Mouse (Mus musculus) heart, embryonic 12.5 days (tissue): ENCODE data around the gene Cbx6. TPM values are rescaled to one million over a fixed set of nuclear protein-coding genes. Genes with fewer than 3 reads are reported as not detected.

ENCODE experiments used
- ATAC-seq: fragments of 200-750 bp; cut with Nextera tagmentation; 2 replicates; pipeline ENCODE4 v1.8.0; 2017; ENCODE audit warnings: moderate TSS enrichment, moderate library complexity; ENCODE audit not compliant: insufficient number of reproducible peaks, low FRiP score
- H3K27ac ChIP-seq: fragments of 300-500 bp; sonication (generic); 2 replicates; pipeline ENCODE4 v1.5.1; 2016; ENCODE audit warnings: mild to moderate bottlenecking, moderate library complexity; ENCODE audit not compliant: poor library complexity, severe bottlenecking
- H3K27me3 ChIP-seq: fragments of 300-500 bp; sonication (generic); replicated peaks from 2 replicates; pipeline ENCODE4 v1.6.1; 2016; ENCODE audit warnings: mild to moderate bottlenecking, moderate library complexity
- H3K36me3 ChIP-seq: fragments of 300-500 bp; sonication (generic); 2 replicates; pipeline ENCODE4 v1.6.1; 2016; ENCODE audit warnings: mild to moderate bottlenecking, moderate library complexity
- H3K4me1 ChIP-seq: fragments of 300-500 bp; sonication (generic); replicated peaks from 2 replicates; pipeline ENCODE4 v1.6.1; 2016; ENCODE audit warnings: mild to moderate bottlenecking
- H3K4me2 ChIP-seq: fragments of 300-500 bp; sonication (generic); 2 replicates; pipeline ENCODE4 v1.6.1; 2016; ENCODE audit warnings: mild to moderate bottlenecking, moderate library complexity
- H3K4me3 ChIP-seq: fragments of 300-500 bp; sonication (generic); 2 replicates; pipeline ENCODE4 v1.5.1; 2016; ENCODE audit warnings: mild to moderate bottlenecking
- H3K9ac ChIP-seq: fragments of 300-500 bp; sonication (generic); 2 replicates; pipeline ENCODE4 v1.6.1; 2016; ENCODE audit warnings: mild to moderate bottlenecking, moderate library complexity
- H3K9me3 ChIP-seq: fragments of 300-500 bp; sonication (generic); replicated peaks from 2 replicates; pipeline ENCODE4 v1.6.1; 2016; ENCODE audit warnings: mild to moderate bottlenecking, moderate library complexity
- WGBS: fragments of 180-500 bp; shearing (Covaris S2); methylation state at CpG from one replicate; pipeline ENCODE4 v1.1.7; 2016; 5-methylcytosine and 5-hydroxymethylcytosine counted together
- polyA plus RNA-seq: library from polyadenylated mRNA; unstranded; fragments of >200 nt; fragmentation: Nextera tagmentation; extraction: Ambion mirVana; gene quantifications from 2 replicates; pipeline ENCODE4 v1.2.1, GENCODE M21; 2016

The Cbx6 gene
- polyA plus RNA-seq: 34.5 and 38.0 TPM in 2 replicates

DNA sequence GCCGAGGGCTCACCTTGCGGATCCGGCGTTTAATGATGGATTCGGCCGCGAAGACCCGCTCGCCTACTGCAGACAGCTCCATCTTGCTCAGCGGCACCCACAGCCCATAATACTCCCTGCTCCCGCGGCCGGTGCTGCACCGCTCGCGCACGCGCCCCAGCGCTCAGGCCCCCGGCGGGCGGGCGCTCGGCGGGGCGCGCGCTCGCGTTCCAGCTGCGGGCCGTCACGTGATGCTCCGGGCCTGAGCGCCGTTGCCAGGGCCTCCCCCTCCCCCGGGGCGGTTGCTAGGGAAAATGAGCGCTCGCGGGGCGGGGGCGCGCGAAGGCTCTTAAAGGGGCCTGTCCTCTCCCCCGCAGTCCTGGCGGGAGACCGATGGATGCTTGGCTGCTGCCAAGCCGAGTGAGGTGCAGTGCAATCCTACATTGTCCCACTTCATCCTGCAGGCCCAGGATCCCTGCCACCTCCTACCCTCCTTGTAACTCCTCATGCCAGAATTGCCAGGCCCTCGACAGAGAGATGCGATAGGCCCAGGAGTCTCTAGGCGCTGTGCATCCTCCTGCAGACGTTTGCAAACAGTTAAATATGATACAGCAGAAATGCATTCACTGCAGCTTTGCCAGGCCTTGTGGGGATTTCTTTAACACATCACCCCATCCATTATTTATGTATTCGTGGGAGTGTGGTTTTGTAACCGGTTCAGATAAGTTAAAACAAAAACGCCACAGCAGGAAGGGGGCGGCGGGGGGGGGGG lies at the start of gene Cbx6, which contains the start of gene Npcd:
TSS of gene Cbx6 (minus strand) at position 559 of the 751 bp plus-strand sequence.
TSS of gene Npcd (minus strand) at position 108 of the 751 bp plus-strand sequence.
- Histone ChIP-seq H3K4me3 (peak within 1 kb of the TSS; percentile 78), H3K36me3 (peaks cover 11% of the 10 kb centered on the region; the same call in 1 of the 2 replicates), H3K27ac (peak within 1 kb of the TSS; percentile 91), H3K9ac (peak within 1 kb of the TSS; percentile 86), H3K4me1 (peaks cover 29% of the 10 kb centered on the region), H3K9me3 (no peaks in the 10 kb centered on the region), H3K4me2 (peak within 1 kb of the TSS; percentile 85), H3K27me3 (no peaks in the 10 kb centered on the region)
- WGBS: 1% methylated on average over 58 of the region's 58 CpGs
- peak; percentile 87 for ATAC-seq

DNA sequence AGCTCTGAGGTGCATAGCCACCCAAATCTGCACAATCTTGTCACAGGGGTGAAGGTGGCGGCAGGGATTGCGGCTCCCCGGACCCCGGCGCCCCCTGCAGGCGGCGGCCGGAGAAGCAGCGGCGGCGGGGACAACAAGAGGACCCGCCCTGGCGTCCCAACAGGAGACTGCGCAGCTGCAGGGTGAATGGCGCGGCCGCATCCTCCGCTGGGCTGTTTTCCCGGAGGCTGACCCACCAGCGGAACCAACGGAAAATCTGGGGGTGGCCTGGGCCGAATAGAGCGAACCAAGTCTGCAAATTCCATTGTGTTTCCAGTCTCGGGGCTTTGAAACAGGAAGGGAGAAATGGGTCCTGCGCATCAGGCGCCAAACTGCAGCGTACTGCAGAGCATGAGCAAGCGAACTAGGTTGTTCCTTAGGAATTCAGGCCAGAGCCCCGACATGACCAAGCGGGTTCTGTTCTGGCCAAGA lies 48.9 kb upstream of the Cbx6 start:
- no peaks in the 10 kb centered on the region for H3K27me3 ChIP-seq
- no peaks in the 10 kb centered on the region for H3K9me3 ChIP-seq
- under 1% methylated on average over 30 of the region's 30 CpGs for WGBS
- peak overlapping the region; percentile 55; the same call in 1 of the 2 replicates for H3K27ac ChIP-seq
- no peaks in the 10 kb centered on the region for H3K36me3 ChIP-seq
- peak overlapping the region; percentile 47 for H3K4me3 ChIP-seq
- peak overlapping the region; percentile 66 for H3K4me2 ChIP-seq
- H3K4me1 ChIP-seq: peaks cover 25% of the 10 kb centered on the region
- peak; percentile 75 for ATAC-seq
- peak overlapping the region; percentile 56 for H3K9ac ChIP-seq

DNA sequence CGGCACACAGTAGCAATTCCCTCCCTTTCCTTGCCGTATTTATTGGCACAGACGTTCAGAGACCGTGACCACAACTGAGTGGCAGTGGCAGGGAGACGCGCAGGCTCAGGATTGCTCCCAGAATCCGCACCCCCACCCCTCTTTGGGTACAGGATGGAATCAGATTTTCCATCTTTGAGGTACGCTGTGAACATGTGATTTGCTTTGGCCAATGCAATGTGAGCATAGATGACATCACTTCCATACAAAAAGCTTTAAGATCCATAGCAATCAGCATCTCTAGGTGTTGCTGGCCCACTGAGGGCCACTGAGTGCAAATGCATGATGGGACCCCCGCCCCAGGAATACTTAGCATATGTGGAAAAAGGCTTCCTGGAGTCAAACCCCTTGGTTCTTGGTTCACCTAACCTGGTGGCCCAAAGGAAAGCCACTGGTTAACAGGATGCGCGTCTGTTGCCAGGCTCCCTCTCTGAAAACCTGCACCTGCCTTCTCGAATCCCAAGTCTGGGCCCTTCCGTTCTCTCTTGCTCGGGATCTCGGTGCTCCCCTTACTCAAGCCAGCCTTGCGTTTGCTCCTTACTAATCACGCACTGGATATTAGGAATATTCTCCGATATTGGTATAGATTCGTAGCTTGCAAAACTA lies 48.3 kb upstream of the Cbx6 start:
- peak overlapping the region; percentile 47 for H3K4me3 ChIP-seq
- H3K27ac ChIP-seq: no peak overlapping the region
- peak overlapping the region; percentile 21 for H3K9ac ChIP-seq
- no peaks in the 10 kb centered on the region for H3K36me3 ChIP-seq
- ATAC-seq: no peak
- H3K4me2 ChIP-seq: peak overlapping the region; percentile 66
- 25% methylated on average over 19 of the region's 19 CpGs for WGBS
- peaks cover 25% of the 10 kb centered on the region for H3K4me1 ChIP-seq
- H3K9me3 ChIP-seq: no peaks in the 10 kb centered on the region
- no peaks in the 10 kb centered on the region for H3K27me3 ChIP-seq

DNA sequence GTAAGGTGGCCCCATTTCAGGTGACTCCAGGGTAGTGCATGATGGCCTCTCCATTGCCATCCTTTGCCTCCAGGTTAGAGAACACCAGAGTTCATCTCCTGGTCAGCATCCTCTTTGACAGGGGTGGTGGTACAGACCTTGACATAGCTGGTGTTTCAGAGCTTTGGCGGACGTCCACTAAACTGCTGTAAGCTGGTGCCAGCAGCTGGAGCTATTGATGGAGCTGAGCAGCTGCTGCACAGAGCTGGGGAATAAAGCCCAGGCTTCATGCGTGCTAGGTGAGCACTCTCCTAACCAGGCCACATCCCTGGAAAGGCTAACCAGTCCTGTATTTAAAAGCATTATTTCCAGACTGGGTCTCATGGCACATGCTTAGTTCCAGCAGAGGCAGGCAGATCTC lies 46.0 kb upstream of the Cbx6 start:
- Histone ChIP-seq H3K27ac (0 out of 2 replicates have a peak overlapping the region, but pooled peaks have one; percentile 2), H3K9me3 (no peaks in the 10 kb centered on the region), H3K4me3 (no peak overlapping the region), H3K36me3 (no peaks in the 10 kb centered on the region), H3K4me1 (peaks cover 25% of the 10 kb centered on the region), H3K9ac (no peak overlapping the region), H3K27me3 (no peaks in the 10 kb centered on the region), H3K4me2 (no peak overlapping the region)
- ATAC-seq: no peak
- WGBS: 78% methylated on average over 3 of the region's 3 CpGs

DNA sequence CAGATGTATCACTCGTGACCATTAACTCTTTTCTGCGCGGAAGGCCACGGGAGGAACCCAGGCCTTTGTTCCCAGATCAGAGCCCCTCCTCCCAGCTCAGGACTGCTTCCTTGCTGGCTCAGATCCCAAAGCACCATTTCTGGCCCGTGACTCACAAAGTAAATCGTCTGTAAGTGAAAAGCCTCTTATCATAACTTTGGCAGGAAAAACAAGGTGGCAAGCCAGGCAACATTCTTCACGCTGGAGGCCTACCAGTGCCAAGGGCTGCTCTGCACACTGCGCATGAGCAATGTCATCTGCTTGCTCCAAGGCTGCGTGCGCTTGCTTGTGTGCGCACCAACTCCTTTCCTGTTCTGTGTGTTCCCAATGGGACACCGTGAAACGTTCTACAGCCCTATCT lies 44.8 kb upstream of the Cbx6 start:
- ATAC-seq: peak; percentile 80
- no peaks in the 10 kb centered on the region for H3K36me3 ChIP-seq
- H3K4me3 ChIP-seq: no peak overlapping the region
- peak overlapping the region; percentile 32 for H3K4me2 ChIP-seq
- peak overlapping the region; percentile 83 for H3K27ac ChIP-seq
- H3K4me1 ChIP-seq: peaks cover 25% of the 10 kb centered on the region
- H3K9ac ChIP-seq: peak overlapping the region; percentile 7; the same call in 1 of the 2 replicates
- H3K27me3 ChIP-seq: no peaks in the 10 kb centered on the region
- 18% methylated on average over 13 of the region's 13 CpGs for WGBS
- no peaks in the 10 kb centered on the region for H3K9me3 ChIP-seq

DNA sequence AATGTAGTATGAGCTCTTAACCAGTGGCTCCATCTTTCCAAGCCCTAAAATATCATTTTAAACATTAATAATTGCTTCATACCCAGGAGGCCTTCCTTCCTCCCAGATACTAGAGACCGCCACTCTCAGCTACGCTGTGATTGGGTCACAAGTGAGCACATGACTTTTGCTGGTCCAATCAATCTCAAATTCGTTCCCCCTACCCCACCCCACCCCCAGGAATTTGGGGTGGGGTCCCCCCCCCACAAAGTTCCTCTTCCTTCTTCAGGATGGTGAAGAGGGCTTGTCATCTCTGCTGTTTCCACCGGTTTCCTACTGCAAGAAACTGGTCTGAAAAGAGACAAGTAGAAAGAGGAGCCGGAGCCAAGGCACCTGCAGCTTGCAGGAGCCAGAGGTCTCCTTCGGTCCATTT lies 44.2 kb upstream of the Cbx6 start:
- H3K27ac ChIP-seq: peak overlapping the region; percentile 83
- peak overlapping the region; percentile 32 for H3K4me2 ChIP-seq
- 0 out of 2 replicates have a peak, but pooled peaks have one; percentile 22 for ATAC-seq
- no peaks in the 10 kb centered on the region for H3K9me3 ChIP-seq
- H3K9ac ChIP-seq: peak overlapping the region; percentile 7; the same call in 1 of the 2 replicates
- peaks cover 29% of the 10 kb centered on the region for H3K4me1 ChIP-seq
- H3K4me3 ChIP-seq: no peak overlapping the region
- H3K27me3 ChIP-seq: no peaks in the 10 kb centered on the region
- H3K36me3 ChIP-seq: no peaks in the 10 kb centered on the region
- 54% methylated on average over 6 of the region's 6 CpGs for WGBS

DNA sequence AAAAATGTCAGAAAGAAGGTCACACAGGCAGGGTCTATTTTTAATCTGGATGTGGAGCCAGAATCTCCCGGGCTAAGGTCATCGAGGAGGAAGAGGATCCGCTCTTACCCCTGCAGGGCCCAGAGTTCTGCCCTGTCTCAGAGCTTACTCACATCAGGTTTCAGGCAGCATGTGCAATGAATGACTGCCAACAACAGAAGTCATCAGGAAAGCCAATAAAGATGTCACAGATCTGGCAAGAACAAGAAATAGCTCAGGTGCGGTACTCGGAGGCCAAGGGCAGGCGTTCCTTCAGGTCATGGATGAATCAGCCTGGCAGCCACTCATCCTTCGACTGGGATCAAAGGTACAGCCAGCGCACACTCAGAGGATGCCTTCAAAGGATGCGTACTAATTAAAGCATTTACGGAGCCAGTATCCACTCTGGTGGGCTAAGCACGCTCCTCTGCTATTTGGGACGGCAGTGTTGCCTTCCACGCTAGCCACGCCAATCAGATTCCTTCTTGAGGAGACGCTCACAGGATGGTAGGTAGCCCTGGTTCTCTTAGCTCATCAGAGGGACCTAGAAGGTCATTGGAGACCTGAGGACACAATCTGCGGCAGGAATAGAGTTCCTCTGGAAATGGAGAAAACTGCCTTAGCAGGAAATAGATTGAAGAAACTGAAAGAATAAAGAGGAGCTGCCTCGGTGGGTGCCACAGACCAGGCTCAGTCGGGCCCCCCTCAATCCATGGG lies 40.9 kb upstream of the Cbx6 start:
- Histone ChIP-seq H3K4me2 (no peak overlapping the region), H3K36me3 (no peaks in the 10 kb centered on the region), H3K27ac (no peak overlapping the region), H3K4me1 (peaks cover 22% of the 10 kb centered on the region), H3K4me3 (no peak overlapping the region), H3K9me3 (no peaks in the 10 kb centered on the region), H3K9ac (no peak overlapping the region), H3K27me3 (no peaks in the 10 kb centered on the region)
- WGBS: 84% methylated on average over 18 of the region's 18 CpGs
- ATAC-seq: no peak

DNA sequence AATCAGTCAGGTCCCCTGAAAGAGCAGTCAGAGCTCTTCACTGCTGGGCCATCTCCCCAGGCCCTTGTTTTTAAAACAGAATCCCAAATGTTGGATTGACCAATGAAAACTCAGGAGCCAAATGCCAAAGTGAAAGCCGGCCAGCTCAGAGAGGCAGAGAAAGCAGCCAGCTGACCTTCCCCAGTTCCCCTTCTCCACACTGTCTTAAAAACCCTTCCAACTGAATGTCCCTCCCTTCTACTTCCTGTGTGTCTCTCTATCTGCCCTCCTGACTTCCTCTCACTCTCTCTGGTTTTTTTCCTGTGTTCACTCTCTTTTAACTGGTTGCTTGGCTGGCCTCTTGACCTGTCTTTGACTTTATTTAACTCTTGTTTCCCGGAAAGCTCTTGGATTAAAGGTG lies 39.5 kb upstream of the Cbx6 start:
- Histone ChIP-seq H3K4me3 (no peak overlapping the region), H3K9me3 (peaks cover 5% of the 10 kb centered on the region), H3K4me1 (peaks cover 11% of the 10 kb centered on the region), H3K36me3 (no peaks in the 10 kb centered on the region), H3K27me3 (no peaks in the 10 kb centered on the region), H3K27ac (no peak overlapping the region), H3K4me2 (no peak overlapping the region), H3K9ac (no peak overlapping the region)
- 60% methylated on average over 2 of the region's 2 CpGs for WGBS
- ATAC-seq: no peak

DNA sequence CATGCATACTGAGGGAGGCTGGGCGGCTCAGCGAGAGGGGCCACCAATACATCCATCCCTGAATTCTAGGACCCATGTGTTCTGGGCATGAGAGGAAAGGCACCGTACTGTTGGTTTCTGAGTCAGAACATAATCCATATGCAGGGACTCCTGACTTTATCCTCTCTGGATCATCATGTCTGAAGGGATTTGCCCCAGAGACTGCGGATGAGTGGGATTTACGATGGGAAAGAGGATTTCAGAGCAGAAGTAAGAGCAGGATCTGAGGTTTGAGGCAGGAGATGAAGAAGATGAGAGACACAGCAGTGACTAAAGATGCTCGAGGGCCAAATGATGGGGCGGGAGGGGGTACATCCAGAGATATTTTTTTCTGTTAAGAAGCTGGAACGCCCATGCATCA lies 39.1 kb upstream of the Cbx6 start:
- no peak overlapping the region for H3K27ac ChIP-seq
- H3K4me1 ChIP-seq: peaks cover 7% of the 10 kb centered on the region; the same call in 1 of the 2 replicates
- no peak for ATAC-seq
- H3K36me3 ChIP-seq: no peaks in the 10 kb centered on the region
- 84% methylated on average over 8 of the region's 8 CpGs for WGBS
- no peaks in the 10 kb centered on the region for H3K27me3 ChIP-seq
- H3K4me2 ChIP-seq: no peak overlapping the region
- peaks cover 6% of the 10 kb centered on the region for H3K9me3 ChIP-seq
- no peak overlapping the region for H3K9ac ChIP-seq
- H3K4me3 ChIP-seq: no peak overlapping the region

DNA sequence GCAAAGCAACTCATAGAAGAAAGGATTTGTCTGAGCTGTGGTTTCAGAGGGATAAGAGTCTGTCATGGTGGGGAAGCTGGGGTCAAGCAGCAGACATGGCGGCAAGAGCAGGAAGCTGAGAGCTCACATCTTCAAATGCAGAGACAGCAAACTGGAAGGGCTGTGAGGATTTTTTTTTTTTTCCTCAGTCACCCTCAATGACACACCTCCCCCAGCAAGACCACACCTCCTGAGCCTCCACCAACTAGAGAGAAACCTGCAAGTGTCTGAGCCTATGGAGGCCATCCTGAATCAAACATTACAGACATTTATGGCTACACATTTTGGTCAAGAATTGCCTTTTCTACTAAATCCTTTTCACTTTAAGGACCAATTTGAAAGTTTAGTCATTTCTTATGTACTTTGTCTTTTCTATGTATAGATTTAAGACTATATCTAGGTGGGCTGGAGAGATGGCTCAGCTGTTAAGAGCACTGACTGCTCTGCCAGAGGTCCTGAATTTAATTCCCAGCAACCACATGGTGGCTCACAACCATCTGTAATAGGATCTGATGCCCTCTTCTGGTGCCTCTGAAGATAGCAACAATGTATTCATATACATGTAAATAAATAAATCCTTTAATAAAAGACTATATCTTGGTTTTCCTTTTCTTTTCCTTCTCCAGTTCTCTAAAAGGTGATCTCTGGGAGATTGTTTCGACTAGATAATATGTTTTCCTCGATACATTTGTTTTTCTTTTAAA lies 32.9 kb upstream of the Cbx6 start:
- Histone ChIP-seq H3K4me2 (no peak overlapping the region), H3K27ac (no peak overlapping the region), H3K27me3 (no peaks in the 10 kb centered on the region), H3K4me3 (no peak overlapping the region), H3K9me3 (peaks cover 6% of the 10 kb centered on the region), H3K36me3 (no peaks in the 10 kb centered on the region), H3K9ac (no peak overlapping the region), H3K4me1 (no peaks in the 10 kb centered on the region)
- ATAC-seq: no peak
- WGBS: 72% methylated on average over 3 of the region's 3 CpGs
